Mouse (Mus musculus) induced T-regulatory cell, adult 2 months (primary cell): ENCODE results near the gene Fuca2.
"Not testable (repeated sequence)": the region's sequence is repeated elsewhere in the genome, so short reads cannot be mapped to it uniquely, and the experiment has no call there.

Experiments used
- DNase-seq: peaks from one replicate; pipeline ENCODE4 v3.0.0-alpha.2; 2012; ENCODE audit warnings: low read depth

Fuca2 gene

GRCm38 (mm10) chr10:13499331-13499730 is at the start of gene Fuca2:
TSS of gene Fuca2 (plus strand) at chr10:13499540.
- peak; percentile 20 for DNase-seq

GRCm38 (mm10) chr10:13451640-13452039 is 47.7 kb upstream of the Fuca2 start:
- DNase-seq, result no peak

- DNase-seq, result no peak
These were observed 45.9 kb upstream of the Fuca2 start for GRCm38 (mm10) chr10:13453200-13453990.

GRCm38 (mm10) chr10:13464295-13464694 is 35.0 kb upstream of the Fuca2 start:
- DNase-seq, result not testable (repeated sequence)

- no peak for DNase-seq
These were observed 32.4 kb upstream of the Fuca2 start for GRCm38 (mm10) chr10:13466925-13467324.

GRCm38 (mm10) chr10:13468025-13468529 is 31.3 kb upstream of the Fuca2 start:
- DNase-seq, result not testable (repeated sequence)

GRCm38 (mm10) chr10:13470236-13470635 is 29.1 kb upstream of the Fuca2 start:
- DNase-seq, result no peak

GRCm38 (mm10) chr10:13473287-13473832 is 26.0 kb upstream of the Fuca2 start:
- DNase-seq, result no peak

- peak; percentile 72 for DNase-seq
These were observed 25.3 kb upstream of the Fuca2 start, which contains the start of gene Phactr2 for GRCm38 (mm10) chr10:13473833-13474567. TSS of gene Phactr2 (minus strand) at chr10:13474412.

- no peak for DNase-seq
These were observed 24.8 kb upstream of the Fuca2 start for GRCm38 (mm10) chr10:13474568-13474955.

- DNase-seq, result peak; percentile 44
These were observed 24.2 kb upstream of the Fuca2 start for GRCm38 (mm10) chr10:13475121-13475520.

- no peak for DNase-seq
These were observed 20.0 kb upstream of the Fuca2 start for GRCm38 (mm10) chr10:13479341-13479740.

GRCm38 (mm10) chr10:13485958-13486357 is 13.4 kb upstream of the Fuca2 start:
- DNase-seq, result no peak

- no peak for DNase-seq
These were observed 9.7 kb upstream of the Fuca2 start for GRCm38 (mm10) chr10:13489671-13490070.

GRCm38 (mm10) chr10:13493978-13494686 is 5.2 kb upstream of the Fuca2 start:
- no peak for DNase-seq

GRCm38 (mm10) chr10:13496315-13496714 is 3.0 kb upstream of the Fuca2 start:
- no peak for DNase-seq

- DNase-seq, result no peak
These were observed 1.1 kb downstream of the Fuca2 start for GRCm38 (mm10) chr10:13500473-13500872.

- peak; percentile 88 for DNase-seq
These were observed 1.7 kb downstream of the Fuca2 start for GRCm38 (mm10) chr10:13500938-13501496.

GRCm38 (mm10) chr10:13501533-13501932 is 2.2 kb downstream of the Fuca2 start:
- peak; percentile 22 for DNase-seq

GRCm38 (mm10) chr10:13502371-13502770 is 3.0 kb downstream of the Fuca2 start:
- DNase-seq, result no peak

GRCm38 (mm10) chr10:13521857-13522256 is 22.5 kb downstream of the Fuca2 start:
- DNase-seq, result no peak

GRCm38 (mm10) chr10:13528155-13528554 is 28.8 kb downstream of the Fuca2 start:
- DNase-seq, result no peak
